Mouse (Mus musculus) heart, embryonic 15.5 days (tissue): ENCODE results near the gene Kirrel3. TPM values are rescaled to one million over a fixed set of nuclear protein-coding genes. Genes with fewer than 3 reads are reported as not detected.

ENCODE experiments used
- ATAC-seq: fragments of 200-750 bp; cut with Nextera tagmentation; replicated peaks from 2 replicates; pipeline ENCODE4 v1.8.0; 2017; ENCODE audit warnings: low read depth, moderate TSS enrichment; ENCODE audit not compliant: insufficient number of reproducible peaks, insufficient read depth, low FRiP score
- H3K27ac ChIP-seq: fragments of 300-500 bp; sonication (generic); 2 replicates; pipeline ENCODE4 v1.5.1; 2015; ENCODE audit warnings: mild to moderate bottlenecking, inconsistent platforms
- H3K27me3 ChIP-seq: fragments of 300-500 bp; sonication (generic); 2 replicates; pipeline ENCODE4 v1.6.1; 2015; ENCODE audit warnings: inconsistent platforms
- H3K36me3 ChIP-seq: fragments of 300-500 bp; sonication (generic); 2 replicates; pipeline ENCODE4 v1.6.1; 2015; ENCODE audit warnings: mild to moderate bottlenecking, inconsistent platforms
- H3K4me1 ChIP-seq: fragments of 300-500 bp; sonication (generic); replicated peaks from 2 replicates; pipeline ENCODE4 v1.6.1; 2015; ENCODE audit warnings: inconsistent platforms
- H3K4me2 ChIP-seq: fragments of 300-500 bp; sonication (generic); 2 replicates; pipeline ENCODE4 v1.6.1; 2015; ENCODE audit warnings: inconsistent platforms, mild to moderate bottlenecking, moderate library complexity
- H3K4me3 ChIP-seq: fragments of 300-500 bp; sonication (generic); 2 replicates; pipeline ENCODE4 v1.5.1; 2015; ENCODE audit warnings: mild to moderate bottlenecking, inconsistent platforms
- H3K9ac ChIP-seq: fragments of 300-500 bp; sonication (generic); 2 replicates; pipeline ENCODE4 v1.6.1; 2015; ENCODE audit warnings: mild to moderate bottlenecking, inconsistent platforms
- H3K9me3 ChIP-seq: fragments of 300-500 bp; sonication (generic); replicated peaks from 2 replicates; pipeline ENCODE4 v1.6.1; 2016; ENCODE audit warnings: inconsistent platforms
- WGBS: fragments of 180-500 bp; shearing (Covaris S2); methylation state at CpG from one replicate; pipeline ENCODE4 v1.1.7; 2015; ENCODE audit warnings: mixed read lengths; 5-methylcytosine and 5-hydroxymethylcytosine counted together
- polyA plus RNA-seq: library from polyadenylated mRNA; unstranded; fragments of >200 nt; fragmentation: Nextera tagmentation; extraction: Ambion mirVana; gene quantifications from 2 replicates; pipeline ENCODE4 v1.2.1, GENCODE M21; 2015

The Kirrel3 gene
- polyA plus RNA-seq, 1 experiment from 2014 or later, result 1.2 TPM

DNA sequence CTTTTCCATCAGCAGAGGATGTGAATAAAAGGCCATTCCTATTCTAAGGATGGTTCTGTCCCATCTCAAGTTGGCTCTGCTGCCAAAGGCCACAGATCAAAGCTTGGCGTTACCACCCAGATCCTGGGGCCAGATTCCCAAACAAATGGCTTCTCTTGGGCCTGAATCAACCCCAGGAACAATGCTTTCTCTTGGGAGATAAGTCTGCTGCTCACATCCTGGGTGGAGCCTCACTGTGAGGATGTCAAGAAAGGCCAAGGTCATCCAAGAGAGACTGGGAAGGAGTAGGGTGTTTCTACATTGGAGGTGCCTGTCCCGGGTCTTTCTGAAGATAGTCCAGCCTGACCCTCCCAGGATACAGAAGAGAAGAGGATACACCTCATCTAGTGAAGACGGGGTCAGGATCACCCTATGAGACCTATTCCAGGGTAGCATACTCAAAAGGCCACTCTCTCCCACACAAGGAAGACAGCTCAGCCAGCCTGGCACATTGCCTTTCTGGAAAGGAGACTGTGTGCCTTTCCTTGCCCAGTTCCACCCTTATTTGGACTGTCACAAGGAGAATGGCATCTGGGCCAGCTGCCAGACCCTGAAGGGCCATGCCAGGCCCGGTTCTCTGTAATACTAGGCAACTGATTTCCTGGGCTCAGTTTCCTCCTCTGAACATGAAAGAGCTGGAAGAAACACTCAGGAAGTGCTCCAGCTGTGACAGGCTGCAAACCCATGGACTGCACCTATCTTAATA, 507.9 kb downstream of the Kirrel3 start:
- no peak overlapping the region for H3K9ac ChIP-seq
- H3K4me3 ChIP-seq, result no peak overlapping the region
- WGBS, result 38% methylated on average over 4 of the region's 4 CpGs
- ATAC-seq, result peak; percentile 82
- no peaks in the 10 kb centered on the region for H3K9me3 ChIP-seq
- H3K4me2 ChIP-seq, result no peak overlapping the region
- H3K27ac ChIP-seq, result peak overlapping the region; percentile 84
- no peaks in the 10 kb centered on the region for H3K36me3 ChIP-seq
- peaks cover 44% of the 10 kb centered on the region for H3K4me1 ChIP-seq
- no peaks in the 10 kb centered on the region for H3K27me3 ChIP-seq

DNA sequence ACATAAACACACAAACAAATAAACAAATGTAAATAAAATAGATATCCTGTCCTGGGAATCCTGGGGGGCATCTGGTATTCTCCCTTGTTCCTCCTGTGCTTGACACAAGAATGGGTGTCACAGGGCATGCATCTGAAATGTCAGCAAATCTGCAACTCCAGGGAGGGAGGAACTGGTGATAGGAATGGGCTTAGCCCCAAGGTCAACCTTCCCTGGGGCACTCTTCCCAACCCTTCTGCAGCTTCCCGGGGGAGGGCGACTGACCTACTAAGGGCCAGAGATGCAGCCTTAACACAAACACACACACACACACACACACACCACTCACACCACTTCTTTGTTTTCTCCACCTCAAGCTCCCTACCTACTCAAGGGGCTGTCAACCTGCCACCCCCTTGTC, 509.4 kb downstream of the Kirrel3 start:
- Histone ChIP-seq H3K4me1 (peaks cover 51% of the 10 kb centered on the region), H3K27ac (0 out of 2 replicates have a peak overlapping the region, but pooled peaks have one; percentile 84), H3K4me3 (no peak overlapping the region), H3K9ac (no peak overlapping the region), H3K9me3 (no peaks in the 10 kb centered on the region), H3K27me3 (no peaks in the 10 kb centered on the region), H3K36me3 (no peaks in the 10 kb centered on the region), H3K4me2 (no peak overlapping the region)
- 67% methylated on average over 2 of the region's 2 CpGs for WGBS
- ATAC-seq, result no peak

- no peak overlapping the region for H3K27ac ChIP-seq
- H3K4me2 ChIP-seq, result no peak overlapping the region
- H3K36me3 ChIP-seq, result no peaks in the 10 kb centered on the region
- no peak overlapping the region for H3K4me3 ChIP-seq
- no peak overlapping the region for H3K9ac ChIP-seq
- no peak for ATAC-seq
- no peaks in the 10 kb centered on the region for H3K9me3 ChIP-seq
- 70% methylated on average over 15 of the region's 15 CpGs for WGBS
- H3K4me1 ChIP-seq, result peaks cover 51% of the 10 kb centered on the region
- no peaks in the 10 kb centered on the region for H3K27me3 ChIP-seq
Observed at GRCm38 (mm10) chr9:34995660-34996378, 510.1 kb downstream of the Kirrel3 start.

GRCm38 (mm10) chr9:34997880-34998865, 512.5 kb downstream of the Kirrel3 start:
- WGBS, result 33% methylated on average over 9 of the region's 9 CpGs
- no peaks in the 10 kb centered on the region for H3K9me3 ChIP-seq
- peak overlapping the region; percentile 83 for H3K27ac ChIP-seq

DNA sequence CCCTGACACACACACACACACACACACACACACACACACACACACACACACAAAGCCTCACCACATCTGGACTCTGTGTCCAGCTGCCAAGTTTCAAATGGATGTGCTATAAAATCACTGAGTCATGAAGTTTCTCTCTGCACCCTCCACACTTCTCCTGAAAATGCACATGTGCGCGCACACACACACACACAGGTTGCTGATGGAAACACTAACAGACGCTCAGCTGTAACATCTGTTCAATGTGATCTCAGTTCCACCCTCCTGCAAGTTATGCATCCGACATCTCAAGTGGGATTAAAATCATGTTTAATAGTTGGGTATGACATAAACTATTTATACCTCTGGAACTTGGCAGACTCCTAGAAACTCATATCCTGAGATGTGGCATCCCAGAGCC, 518.4 kb downstream of the Kirrel3 start:
- H3K27me3 ChIP-seq, result no peaks in the 10 kb centered on the region; the same call in 1 of the 2 replicates
- H3K27ac ChIP-seq, result no peak overlapping the region
- no peak for ATAC-seq
- peaks cover 6% of the 10 kb centered on the region for H3K4me1 ChIP-seq
- no peak overlapping the region for H3K4me3 ChIP-seq
- H3K9me3 ChIP-seq, result no peaks in the 10 kb centered on the region
- no peak overlapping the region for H3K4me2 ChIP-seq
- 68% methylated on average over 4 of the region's 4 CpGs for WGBS
- H3K9ac ChIP-seq, result no peak overlapping the region
- H3K36me3 ChIP-seq, result no peaks in the 10 kb centered on the region

More at GRCm38 (mm10) chr9:34997880-34998865, 512.5 kb downstream of the Kirrel3 start:
- Histone ChIP-seq H3K9ac (no peak overlapping the region), H3K4me3 (no peak overlapping the region), H3K4me1 (peaks cover 44% of the 10 kb centered on the region), H3K27me3 (no peaks in the 10 kb centered on the region), H3K4me2 (0 out of 2 replicates have a peak overlapping the region, but pooled peaks have one; percentile 13), H3K36me3 (no peaks in the 10 kb centered on the region)
- ATAC-seq, result 0 out of 2 replicates have a peak, but pooled peaks have one; percentile 51

- no peak overlapping the region for H3K4me2 ChIP-seq
- 69% methylated on average over 14 of the region's 14 CpGs for WGBS
- H3K36me3 ChIP-seq, result no peaks in the 10 kb centered on the region
- no peaks in the 10 kb centered on the region for H3K9me3 ChIP-seq
- no peak overlapping the region for H3K27ac ChIP-seq
- H3K4me1 ChIP-seq, result 0 out of 2 replicates have a peak, but pooled peaks cover 4% of the 10 kb centered on the region
- no peak for ATAC-seq
- H3K4me3 ChIP-seq, result no peak overlapping the region
- H3K9ac ChIP-seq, result no peak overlapping the region
- no peaks in the 10 kb centered on the region; the same call in 1 of the 2 replicates for H3K27me3 ChIP-seq
Observed at GRCm38 (mm10) chr9:35007697-35008341, 522.1 kb downstream of the Kirrel3 start.

GRCm38 (mm10) chr9:35016762-35017161, 531.1 kb downstream of the Kirrel3 start:
- Histone ChIP-seq H3K4me2 (no peak overlapping the region), H3K4me3 (no peak overlapping the region), H3K27me3 (peaks cover 10% of the 10 kb centered on the region), H3K4me1 (peaks cover 16% of the 10 kb centered on the region), H3K9ac (no peak overlapping the region), H3K27ac (no peak overlapping the region), H3K9me3 (no peaks in the 10 kb centered on the region), H3K36me3 (no peaks in the 10 kb centered on the region)
- WGBS, result 41% methylated on average over 4 of the region's 4 CpGs
- no peak for ATAC-seq

DNA sequence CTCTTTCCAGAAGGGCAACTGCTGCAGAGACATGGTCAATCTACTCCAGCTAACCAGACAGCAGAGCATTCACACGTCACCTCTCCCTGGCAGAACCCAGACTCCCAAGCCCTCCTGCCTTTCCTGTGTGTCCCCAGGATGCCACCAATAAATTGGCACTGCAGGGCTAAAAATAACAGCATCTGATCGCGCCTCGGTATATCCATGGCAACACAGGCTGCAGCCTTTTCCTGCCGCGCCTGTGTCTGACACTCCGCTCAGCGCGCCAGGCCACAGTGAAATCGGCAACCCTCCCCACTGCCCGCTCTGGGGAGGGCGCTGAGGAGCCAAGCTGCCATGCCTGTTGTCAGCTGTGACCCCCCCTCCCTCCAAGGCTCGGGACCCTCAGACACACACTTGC, 531.9 kb downstream of the Kirrel3 start:
- H3K27me3 ChIP-seq, result peaks cover 10% of the 10 kb centered on the region
- no peaks in the 10 kb centered on the region for H3K9me3 ChIP-seq
- no peak overlapping the region for H3K27ac ChIP-seq
- peak overlapping the region; percentile 39 for H3K4me2 ChIP-seq
- H3K4me1 ChIP-seq, result peaks cover 16% of the 10 kb centered on the region
- H3K4me3 ChIP-seq, result 0 out of 2 replicates have a peak overlapping the region, but pooled peaks have one; percentile 2
- 14% methylated on average over 13 of the region's 13 CpGs for WGBS
- no peak overlapping the region for H3K9ac ChIP-seq
- H3K36me3 ChIP-seq, result no peaks in the 10 kb centered on the region
- ATAC-seq, result no peak

- WGBS, result 11% methylated on average over 5 of the region's 5 CpGs
- peak overlapping the region; percentile 39; the same call in 1 of the 2 replicates for H3K4me2 ChIP-seq
- no peak overlapping the region for H3K27ac ChIP-seq
- no peak for ATAC-seq
- no peak overlapping the region for H3K4me3 ChIP-seq
- H3K36me3 ChIP-seq, result no peaks in the 10 kb centered on the region
- H3K4me1 ChIP-seq, result peaks cover 16% of the 10 kb centered on the region
- no peak overlapping the region for H3K9ac ChIP-seq
- peaks cover 10% of the 10 kb centered on the region for H3K27me3 ChIP-seq
- no peaks in the 10 kb centered on the region for H3K9me3 ChIP-seq
Observed at GRCm38 (mm10) chr9:35018056-35018455, 532.4 kb downstream of the Kirrel3 start.

- ATAC-seq, result no peak
Observed at GRCm38 (mm10) chr9:35019372-35019771, 533.7 kb downstream of the Kirrel3 start.

More at GRCm38 (mm10) chr9:35019372-35019771, 533.7 kb downstream of the Kirrel3 start:
- 15% methylated on average over 3 of the region's 3 CpGs for WGBS
- peaks cover 20% of the 10 kb centered on the region for H3K27me3 ChIP-seq
- H3K4me1 ChIP-seq, result peaks cover 16% of the 10 kb centered on the region
- no peak overlapping the region for H3K27ac ChIP-seq
- H3K36me3 ChIP-seq, result no peaks in the 10 kb centered on the region
- H3K4me3 ChIP-seq, result no peak overlapping the region
- H3K9me3 ChIP-seq, result no peaks in the 10 kb centered on the region
- H3K9ac ChIP-seq, result no peak overlapping the region
- no peak overlapping the region for H3K4me2 ChIP-seq
